Mouse (Mus musculus) retina, adult 2 months (tissue): ENCODE data around the gene Gm8011.
"Not testable (repeated sequence)": the region's sequence is repeated elsewhere in the genome, so short reads cannot be mapped to it uniquely, and the experiment has no call there.

Experiments
- DNase-seq: peaks from one replicate; pipeline ENCODE4 v3.0.0-alpha.2; 2012; ENCODE audit warnings: low read depth, low spot score

The Gm8011 gene

DNA sequence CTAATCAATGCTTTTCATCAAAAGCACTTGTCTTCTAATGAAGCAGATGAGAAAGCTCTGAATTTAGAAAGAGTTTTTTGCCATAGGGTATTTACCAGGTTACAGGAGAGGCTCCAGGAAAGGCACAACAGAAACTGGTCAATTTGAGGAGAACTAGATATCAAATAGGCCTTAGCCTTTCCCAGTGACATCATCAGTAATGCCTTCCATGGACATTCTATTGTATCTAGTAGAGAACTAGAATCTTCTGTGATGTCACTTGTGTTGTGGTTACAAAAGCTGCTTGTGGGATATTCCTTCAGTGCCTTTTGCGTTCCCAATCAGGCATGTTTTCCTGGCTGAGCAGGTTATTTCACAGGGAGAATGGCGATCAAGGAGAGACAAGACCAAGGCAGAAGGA, at the start of gene Gm8011:
TSS of gene Gm8011 (plus strand) at position 301 of the 400 bp plus-strand sequence.
- not testable (repeated sequence) for DNase-seq

DNA sequence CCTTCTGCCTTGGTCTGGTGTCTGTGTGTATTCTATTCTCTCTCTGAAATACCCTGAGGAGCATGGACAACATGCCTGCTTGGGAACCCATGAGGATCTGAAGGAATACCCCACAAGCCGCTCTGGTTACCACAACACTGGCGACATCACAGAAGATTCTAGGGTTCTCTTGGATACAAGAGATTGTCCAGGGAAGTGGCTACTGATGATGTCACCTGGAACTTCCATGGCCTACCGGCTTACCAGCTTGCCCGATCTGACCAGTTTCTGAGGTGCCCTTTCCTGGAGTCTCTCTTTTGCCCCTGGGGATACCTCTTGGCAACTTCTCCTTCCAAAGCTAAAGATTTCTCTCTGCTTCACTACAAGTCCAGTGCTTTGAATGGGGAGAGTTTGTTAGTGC, 24.1 kb upstream of the Gm8011 start, which contains the start of gene Gm8005:
TSS of gene Gm8005 (minus strand) at position 101 of the 400 bp plus-strand sequence.
- DNase-seq = not testable (repeated sequence)

DNA sequence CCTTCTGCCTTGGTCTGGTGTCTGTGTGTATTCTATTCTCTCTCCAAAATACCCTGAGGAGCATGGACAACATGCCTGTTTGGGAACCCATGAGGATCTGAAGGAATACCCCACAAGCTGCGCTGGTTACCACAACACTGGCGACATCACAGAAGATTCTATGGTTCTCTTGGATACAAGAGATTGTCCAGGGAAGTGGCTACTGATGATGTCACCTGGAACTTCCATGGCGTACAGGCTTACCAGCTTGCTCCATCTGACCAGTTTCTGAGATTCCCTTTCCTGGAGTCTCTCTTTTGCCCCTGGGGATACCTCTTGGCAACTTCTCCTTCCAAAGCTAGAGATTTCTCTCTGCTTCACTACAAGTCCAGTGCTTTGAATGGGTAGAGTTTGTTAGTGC, 38.6 kb downstream of the Gm8011 start, which contains the start of gene Gm8020:
TSS of gene Gm8020 (minus strand) at position 101 of the 400 bp plus-strand sequence.
- not testable (repeated sequence) for DNase-seq
